Mouse (Mus musculus) forebrain, embryonic 14.5 days (tissue): ENCODE measurements around the gene 2310057M21Rik. TPM values are rescaled to one million over a fixed set of nuclear protein-coding genes. Genes with fewer than 3 reads are reported as not detected.
"Not testable (repeated sequence)": the region's sequence is repeated elsewhere in the genome, so short reads cannot be mapped to it uniquely, and the experiment has no call there.

Experiments
- ATAC-seq: fragments of 200-750 bp; cut with Nextera tagmentation; 2 replicates; pipeline ENCODE4 v1.8.0; 2017; ENCODE audit warnings: mild to moderate bottlenecking, moderate library complexity
- DNase-seq: peaks from one replicate; pipeline ENCODE4 v3.0.0-alpha.2; 2015; ENCODE audit warnings: low spot score
- H3K27ac ChIP-seq: fragments of 300-500 bp; sonication (generic); 2 replicates; pipeline ENCODE4 v1.5.1; 2014; ENCODE audit warnings: low read depth, mild to moderate bottlenecking, control low read depth, low read length, moderate library complexity
- H3K27me3 ChIP-seq: fragments of 300-500 bp; sonication (generic); replicated peaks from 2 replicates; pipeline ENCODE4 v1.6.1; 2014; ENCODE audit warnings: low read length, control low read depth, mixed read lengths; ENCODE audit not compliant: control insufficient read depth, insufficient read depth
- H3K36me3 ChIP-seq: fragments of 300-500 bp; sonication (generic); 2 replicates; pipeline ENCODE4 v1.6.1; 2014; ENCODE audit warnings: low read length, control low read depth; ENCODE audit not compliant: control insufficient read depth, insufficient read depth
- H3K4me1 ChIP-seq: fragments of 300-500 bp; sonication (generic); 2 replicates; pipeline ENCODE4 v1.6.1; 2014; ENCODE audit warnings: antibody characterized with exemption, low read length, control low read depth; ENCODE audit not compliant: control insufficient read depth, insufficient read depth
- H3K4me2 ChIP-seq: fragments of 300-500 bp; sonication (generic); 2 replicates; pipeline ENCODE4 v1.6.1; 2014; ENCODE audit warnings: mild to moderate bottlenecking, control low read depth, low read length
- H3K4me3 ChIP-seq: fragments of 300-500 bp; sonication (generic); 2 replicates; pipeline ENCODE4 v1.5.1; 2014; ENCODE audit warnings: low read depth, low read length, control low read depth
- H3K9ac ChIP-seq: fragments of 300-500 bp; sonication (generic); 2 replicates; pipeline ENCODE4 v1.6.1; 2014; ENCODE audit warnings: mild to moderate bottlenecking, low read length, control low read depth, moderate library complexity
- H3K9me3 ChIP-seq: fragments of 300-500 bp; sonication (generic); replicated peaks from 2 replicates; pipeline ENCODE4 v1.6.1; 2016; ENCODE audit warnings: low read length, control low read depth, mixed read lengths; ENCODE audit not compliant: control insufficient read depth
- WGBS: fragments of 180-500 bp; shearing (Covaris S2); extraction: QIAGEN DNeasy Blood & Tissue Kit; methylation state at CpG from one replicate; pipeline ENCODE4 v1.1.7; 2014; 5-methylcytosine and 5-hydroxymethylcytosine counted together
- polyA plus RNA-seq: library from polyadenylated mRNA; unstranded; fragments of >200 nt; fragmentation: Nextera tagmentation; extraction: Ambion mirVana; gene quantifications from 2 replicates; pipeline ENCODE4 v1.2.1, GENCODE M21; 2014

Gene 2310057M21Rik
- 25.1 and 27.1 TPM in 2 replicates for polyA plus RNA-seq

- H3K4me2 ChIP-seq: peak within 1 kb of the TSS; percentile 89
- peak; percentile 99 for DNase-seq
- peaks cover 4% of the 10 kb centered on the region for H3K4me1 ChIP-seq
- no peaks in the 10 kb centered on the region for H3K27me3 ChIP-seq
- WGBS: under 1% methylated on average over 55 of the region's 55 CpGs
- ATAC-seq: peak; percentile 97
- H3K27ac ChIP-seq: peak within 1 kb of the TSS; percentile 80
- H3K9me3 ChIP-seq: no peaks in the 10 kb centered on the region
- H3K36me3 ChIP-seq: peaks cover 17% of the 10 kb centered on the region
- H3K9ac ChIP-seq: peak within 1 kb of the TSS; percentile 88
- peak within 1 kb of the TSS; percentile 84 for H3K4me3 ChIP-seq
Observed at GRCm38 (mm10) chr7:131362615-131363300, at the start of gene 2310057M21Rik. Gene 2310057M21Rik, minus strand, starts transcription at chr7:131362759.

DNA sequence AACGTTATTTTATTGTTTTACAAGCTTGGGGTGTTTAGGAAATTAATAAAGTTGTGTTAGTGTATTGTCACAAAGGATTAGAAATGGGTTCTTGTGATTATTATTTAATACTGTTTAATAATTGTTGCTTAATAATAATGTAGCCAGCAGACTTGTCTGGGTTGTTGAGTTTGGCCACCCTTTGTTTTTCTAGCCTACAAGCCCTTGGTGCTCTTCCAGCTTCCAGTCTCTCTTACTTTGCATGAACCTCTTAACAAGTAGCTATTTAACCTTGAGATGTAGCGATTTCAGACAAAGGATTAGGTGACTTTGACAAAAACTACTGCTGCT, 49.3 kb upstream of the 2310057M21Rik start:
- ATAC-seq (no peak), DNase-seq (no peak)
- no peak overlapping the region for H3K4me3 ChIP-seq
- no peaks in the 10 kb centered on the region for H3K9me3 ChIP-seq
- no peaks in the 10 kb centered on the region for H3K36me3 ChIP-seq
- peak overlapping the region; percentile 84; the same call in 1 of the 2 replicates for H3K4me2 ChIP-seq
- no peak overlapping the region for H3K27ac ChIP-seq
- 0 out of 2 replicates have a peak overlapping the region, but pooled peaks have one; percentile 8 for H3K9ac ChIP-seq
- H3K4me1 ChIP-seq: peaks cover 19% of the 10 kb centered on the region
- WGBS: 68% methylated on average over 2 of the region's 2 CpGs
- no peaks in the 10 kb centered on the region for H3K27me3 ChIP-seq

- H3K27ac ChIP-seq: no peak overlapping the region
- peak overlapping the region; percentile 93 for H3K9ac ChIP-seq
- no peaks in the 10 kb centered on the region for H3K27me3 ChIP-seq
- peak overlapping the region; percentile 88 for H3K4me3 ChIP-seq
- ATAC-seq (no peak), DNase-seq (no peak)
- peaks cover 19% of the 10 kb centered on the region for H3K4me1 ChIP-seq
- H3K9me3 ChIP-seq: no peaks in the 10 kb centered on the region
- 64% methylated on average over 10 of the region's 10 CpGs for WGBS
- peak overlapping the region; percentile 84 for H3K4me2 ChIP-seq
- H3K36me3 ChIP-seq: no peaks in the 10 kb centered on the region
Observed at GRCm38 (mm10) chr7:131411221-131411940, 48.8 kb upstream of the 2310057M21Rik start.

DNA sequence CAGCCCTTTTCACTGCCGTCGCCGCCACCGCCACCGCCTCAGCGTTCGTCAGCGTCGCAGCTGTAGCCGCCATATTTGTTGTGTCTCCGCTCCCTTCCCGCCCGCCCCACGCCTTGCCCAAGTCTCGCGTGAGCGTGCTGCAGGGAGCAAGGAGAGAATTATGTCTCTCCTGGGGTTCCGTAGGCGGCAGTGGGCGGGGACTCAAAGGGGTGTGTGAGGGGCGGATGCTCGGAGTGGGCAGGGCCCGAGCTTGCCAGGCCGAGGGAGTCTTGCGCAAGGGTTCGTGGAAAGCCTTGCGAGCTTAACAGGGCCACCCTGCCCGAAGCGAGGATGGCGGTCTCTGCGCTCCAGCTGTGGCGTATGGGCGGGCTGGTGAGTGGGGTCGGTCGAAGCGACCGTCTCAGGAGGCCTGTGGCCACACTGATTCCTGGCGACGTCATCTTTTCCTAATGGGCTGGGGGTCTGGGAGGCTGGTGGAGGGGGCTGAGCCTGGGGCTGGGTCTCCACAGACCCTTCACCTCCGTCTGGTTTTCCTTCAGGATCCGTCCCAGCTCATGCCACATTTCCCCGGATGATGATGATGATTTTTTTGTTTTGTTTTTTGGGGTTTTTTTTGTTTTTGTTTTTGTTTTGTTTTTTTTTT, 48.0 kb upstream of the 2310057M21Rik start, which contains the start of the genes Ikzf5 and Acadsb:
Gene Ikzf5, minus strand, starts transcription at position 106 of the 643 bp plus-strand sequence.
Gene Acadsb, plus strand, starts transcription at position 186 of the 643 bp plus-strand sequence.
- Histone ChIP-seq H3K27me3 (no peaks in the 10 kb centered on the region), H3K9me3 (no peaks in the 10 kb centered on the region), H3K4me2 (peak within 1 kb of the TSS; percentile 84), H3K4me1 (peaks cover 19% of the 10 kb centered on the region), H3K4me3 (peak within 1 kb of the TSS; percentile 88), H3K27ac (peak within 1 kb of the TSS; percentile 84), H3K9ac (peak within 1 kb of the TSS; percentile 93), H3K36me3 (no peaks in the 10 kb centered on the region)
- peak; percentile 99 for DNase-seq
- peak; percentile 99 for ATAC-seq
- WGBS: under 1% methylated on average over 42 of the region's 42 CpGs

- WGBS: under 1% methylated on average over 38 of the region's 38 CpGs
- DNase-seq: no peak
- peak; percentile 63 for ATAC-seq
Observed at GRCm38 (mm10) chr7:131409988-131410385, 47.4 kb upstream of the 2310057M21Rik start.

GRCm38 (mm10) chr7:131409321-131409987, 46.9 kb upstream of the 2310057M21Rik start:
- DNase-seq (no peak), ATAC-seq (no peak)
- WGBS: 8% methylated on average over 16 of the region's 16 CpGs
- peak overlapping the region; percentile 88 for H3K4me3 ChIP-seq
- no peak overlapping the region for H3K27ac ChIP-seq
- H3K9ac ChIP-seq: peak overlapping the region; percentile 93
- H3K9me3 ChIP-seq: no peaks in the 10 kb centered on the region
- H3K36me3 ChIP-seq: no peaks in the 10 kb centered on the region
- H3K4me2 ChIP-seq: peak overlapping the region; percentile 84
- H3K27me3 ChIP-seq: no peaks in the 10 kb centered on the region
- peaks cover 19% of the 10 kb centered on the region for H3K4me1 ChIP-seq

More at GRCm38 (mm10) chr7:131409988-131410385, 47.4 kb upstream of the 2310057M21Rik start:
- H3K4me2 ChIP-seq: peak overlapping the region; percentile 84
- H3K27ac ChIP-seq: peak overlapping the region; percentile 84
- no peaks in the 10 kb centered on the region for H3K36me3 ChIP-seq
- H3K27me3 ChIP-seq: no peaks in the 10 kb centered on the region
- H3K4me1 ChIP-seq: peaks cover 19% of the 10 kb centered on the region
- peak overlapping the region; percentile 88 for H3K4me3 ChIP-seq
- no peaks in the 10 kb centered on the region for H3K9me3 ChIP-seq
- peak overlapping the region; percentile 93 for H3K9ac ChIP-seq

- H3K4me3 ChIP-seq, H3K27ac ChIP-seq, H3K9ac ChIP-seq, H3K4me1 ChIP-seq, DNase-seq, ATAC-seq, H3K27me3 ChIP-seq, H3K9me3 ChIP-seq, H3K4me2 ChIP-seq: not testable (repeated sequence)
- 85% methylated on average over 6 of the region's 7 CpGs for WGBS
- H3K36me3 ChIP-seq: peaks cover 35% of the 10 kb centered on the region
Observed at GRCm38 (mm10) chr7:131391761-131392160, 29.2 kb upstream of the 2310057M21Rik start.

DNA sequence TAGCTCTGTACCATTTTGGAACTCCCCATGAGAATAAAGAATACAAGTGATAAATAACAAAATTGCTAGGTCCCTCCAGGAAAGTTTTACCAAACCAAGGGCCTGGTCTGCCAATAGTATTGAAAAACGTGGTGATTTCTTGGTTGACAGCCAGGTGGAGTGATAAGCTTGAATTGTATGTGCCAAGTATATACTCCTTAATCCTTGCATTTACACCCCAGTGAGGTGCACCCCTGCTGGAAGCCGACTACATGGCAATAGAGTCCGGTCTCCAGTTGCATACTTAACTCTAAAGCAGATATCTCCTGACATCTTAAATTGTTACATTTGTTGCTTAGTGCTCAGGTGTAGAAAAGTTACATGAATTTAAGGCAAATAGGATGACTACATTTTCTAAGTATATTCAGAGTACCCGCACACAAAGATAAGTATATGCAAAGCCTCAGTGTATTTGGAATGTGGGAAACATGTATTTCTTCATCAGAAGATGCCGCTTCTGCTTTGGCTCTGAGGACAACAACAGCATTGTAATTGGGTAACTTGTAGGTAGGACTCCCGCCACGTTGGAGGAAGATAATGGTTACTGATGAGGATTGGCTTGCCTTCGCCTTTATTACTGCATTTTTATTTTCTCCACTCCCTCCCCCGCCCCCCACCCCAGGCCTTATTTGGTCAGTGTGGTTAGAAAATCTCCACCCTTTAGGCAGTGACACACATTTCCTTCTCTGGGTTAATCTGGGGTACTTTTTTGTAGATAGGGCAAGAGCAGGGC, 9.5 kb upstream of the 2310057M21Rik start:
- no peak overlapping the region for H3K27ac ChIP-seq
- peak overlapping the region; percentile 69 for H3K4me3 ChIP-seq
- no peaks in the 10 kb centered on the region for H3K27me3 ChIP-seq
- WGBS: 75% methylated on average over 9 of the region's 9 CpGs
- peak overlapping the region; percentile 93; the same call in 1 of the 2 replicates for H3K9ac ChIP-seq
- ATAC-seq (no peak), DNase-seq (peak; percentile 39)
- H3K9me3 ChIP-seq: no peaks in the 10 kb centered on the region
- H3K4me1 ChIP-seq: peaks cover 6% of the 10 kb centered on the region; the same call in 1 of the 2 replicates
- no peaks in the 10 kb centered on the region for H3K36me3 ChIP-seq
- peak overlapping the region; percentile 75 for H3K4me2 ChIP-seq
